ENCODE assay signal across 13 mouse cellular contexts in the genomic region with DNA sequence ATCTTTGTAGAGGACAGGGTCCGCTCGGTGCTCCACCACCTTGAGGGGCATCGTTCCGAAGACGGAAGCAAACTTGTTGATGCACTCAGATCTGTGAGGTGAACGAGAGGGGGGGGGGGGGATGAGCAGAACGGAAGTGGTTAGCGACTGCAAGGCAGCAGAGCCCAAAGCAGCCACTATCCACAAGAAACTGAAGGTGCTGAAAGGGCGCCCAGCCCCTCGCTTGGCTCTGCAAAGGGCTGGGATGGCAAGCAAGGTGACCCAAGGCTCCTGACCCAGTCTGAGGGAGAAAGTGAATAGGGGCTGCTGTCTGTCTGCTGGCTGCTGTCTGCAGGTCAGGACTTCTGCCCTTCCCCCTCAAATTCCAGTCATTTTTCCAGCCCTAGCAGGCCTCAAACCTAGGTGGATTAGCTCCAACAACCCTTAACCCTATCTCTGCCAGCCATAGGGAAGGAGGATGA. TPM values are rescaled to one million over a fixed set of nuclear protein-coding genes. Genes with fewer than 3 reads are reported as not detected.
A peak's percentile ranks its signal among the peaks of the same experiment; 100 is the strongest.
DNase-seq lines count a peak whose midpoint lies in the region; ATAC-seq lines count a peak whose summit lies in the region.
"Had no signal": no experiment of that assay in that cellular context is flagged by ENCODE, and none has a peak within 500 bp of the region (broad histone marks: within the 10 kb centered on the region; RNA-seq: fewer than 3 reads in every experiment).

No protein-coding gene starts in this region.

- no peak overlapping the region for H3K9ac ChIP-seq in forebrain, embryonic 16.5 days (replicated peaks; ENCODE audit: low read depth, low read length)
- H3K9ac ChIP-seq in lung, embryonic 15.5 days: no peak overlapping the region
- H3K9ac ChIP-seq in embryonic facial prominence, embryonic 15.5 days: no peak overlapping the region
- no peak overlapping the region for H3K9ac ChIP-seq in stomach, embryonic 15.5 days
- H3K9ac ChIP-seq: forebrain, embryonic 15.5 days had no signal

- ATAC-seq in forebrain, embryonic 16.5 days: no peak
- ATAC-seq in lung, embryonic 15.5 days (ENCODE audit: borderline replicate concordance, extremely low read depth, low FRiP score, low TSS enrichment): peak; percentile 39; the same call in 1 of the 2 replicates
- no peak for ATAC-seq in embryonic facial prominence, embryonic 15.5 days (ENCODE audit: insufficient number of reproducible peaks, low FRiP score, low TSS enrichment, low read depth)
- no peak for ATAC-seq in stomach, embryonic 15.5 days (ENCODE audit: insufficient read depth, low FRiP score, low read depth)
- ATAC-seq: forebrain, embryonic 15.5 days had no signal

- H3K9me3 ChIP-seq in forebrain, embryonic 10.5 days: no peaks in the 10 kb centered on the region
- no peaks in the 10 kb centered on the region for H3K9me3 ChIP-seq in forebrain, embryonic 16.5 days (ENCODE audit: control insufficient read depth, low read length)
- no peaks in the 10 kb centered on the region for H3K9me3 ChIP-seq in lung, embryonic 15.5 days
- H3K9me3 ChIP-seq in embryonic facial prominence, embryonic 15.5 days (replicated peaks): no peaks in the 10 kb centered on the region
- no peaks in the 10 kb centered on the region for H3K9me3 ChIP-seq in stomach, embryonic 15.5 days
- H3K9me3 ChIP-seq: forebrain, embryonic 15.5 days had no signal

- peak overlapping the region; percentile 86 for H3K27ac ChIP-seq in forebrain, embryonic 10.5 days
- no peak overlapping the region for H3K27ac ChIP-seq in forebrain, embryonic 16.5 days (ENCODE audit: low read length)
- H3K27ac ChIP-seq in lung, embryonic 15.5 days: peak overlapping the region; percentile 24; the same call in 1 of the 2 replicates
- H3K27ac ChIP-seq in embryonic facial prominence, embryonic 15.5 days (replicated peaks): no peak overlapping the region
- no peak overlapping the region for H3K27ac ChIP-seq in stomach, embryonic 15.5 days
- H3K27ac ChIP-seq: forebrain, embryonic 15.5 days had no signal

- no peaks in the 10 kb centered on the region for H3K27me3 ChIP-seq in forebrain, embryonic 10.5 days (ENCODE audit: poor library complexity, severe bottlenecking)
- no peaks in the 10 kb centered on the region for H3K27me3 ChIP-seq in forebrain, embryonic 16.5 days (replicated peaks; ENCODE audit: control insufficient read depth, insufficient read depth, low read length)
- no peaks in the 10 kb centered on the region for H3K27me3 ChIP-seq in lung, embryonic 15.5 days
- H3K27me3 ChIP-seq in embryonic facial prominence, embryonic 15.5 days: no peaks in the 10 kb centered on the region
- no peaks in the 10 kb centered on the region for H3K27me3 ChIP-seq in stomach, embryonic 15.5 days (replicated peaks)
- H3K27me3 ChIP-seq: forebrain, embryonic 15.5 days had no signal

- H3K4me3 ChIP-seq in forebrain, embryonic 10.5 days: no peak overlapping the region; the same call in 1 of the 2 replicates
- no peak overlapping the region for H3K4me3 ChIP-seq in forebrain, embryonic 16.5 days (replicated peaks; ENCODE audit: low read length)
- no peak overlapping the region for H3K4me3 ChIP-seq in lung, embryonic 15.5 days
- no peak overlapping the region for H3K4me3 ChIP-seq in embryonic facial prominence, embryonic 15.5 days (replicated peaks)
- H3K4me3 ChIP-seq in stomach, embryonic 15.5 days (replicated peaks): no peak overlapping the region
- H3K4me3 ChIP-seq: forebrain, embryonic 15.5 days had no signal

- no peak overlapping the region for H3K4me2 ChIP-seq in forebrain, embryonic 16.5 days (ENCODE audit: low read length)
- H3K4me2 ChIP-seq in lung, embryonic 15.5 days: peak overlapping the region; percentile 30
- H3K4me2 ChIP-seq in embryonic facial prominence, embryonic 15.5 days (replicated peaks): peak overlapping the region; percentile 18
- peak overlapping the region; percentile 24; the same call in 1 of the 2 replicates for H3K4me2 ChIP-seq in stomach, embryonic 15.5 days
- H3K4me2 ChIP-seq: forebrain, embryonic 15.5 days had no signal

- WGBS in forebrain, embryonic 10.5 days: 38% methylated on average over 10 of the region's 10 CpGs
- WGBS in forebrain, embryonic 16.5 days: 45% methylated on average over 9 of the region's 10 CpGs
- WGBS in lung, embryonic 15.5 days: 18% methylated on average over 10 of the region's 10 CpGs
- 18% methylated on average over 9 of the region's 10 CpGs for WGBS in embryonic facial prominence, embryonic 15.5 days
- WGBS in stomach, embryonic 15.5 days: 26% methylated on average over 8 of the region's 10 CpGs

- peak; percentile 33 for DNase-seq in forebrain, embryonic 10.5 days (ENCODE audit: extremely low spot score, low spot score)
- no peak for DNase-seq in lung, postnatal 4 days
- no peak for DNase-seq in gastrocnemius, postnatal 4 days (ENCODE audit: low spot score in 2 of 2)
- DNase-seq in cerebellum, adult 11 months: no peak
- DNase-seq: cerebellum, adult 9-10 months; kidney, adult 18-20 months had no signal

- peaks cover 41% of the 10 kb centered on the region for H3K4me1 ChIP-seq in forebrain, embryonic 10.5 days
- no peaks in the 10 kb centered on the region for H3K4me1 ChIP-seq in forebrain, embryonic 16.5 days (replicated peaks; ENCODE audit: control insufficient read depth, insufficient read depth, low read length)
- peaks cover 17% of the 10 kb centered on the region for H3K4me1 ChIP-seq in lung, embryonic 15.5 days
- peaks cover 39% of the 10 kb centered on the region for H3K4me1 ChIP-seq in embryonic facial prominence, embryonic 15.5 days
- H3K4me1 ChIP-seq in stomach, embryonic 15.5 days: peaks cover 12% of the 10 kb centered on the region
- H3K4me1 ChIP-seq: forebrain, embryonic 15.5 days had no signal

- 0 out of 2 replicates have a peak, but pooled peaks cover 3% of the 10 kb centered on the region for H3K36me3 ChIP-seq in forebrain, embryonic 10.5 days (replicated peaks)
- H3K36me3 ChIP-seq in forebrain, embryonic 16.5 days (ENCODE audit: control insufficient read depth, insufficient read depth): peaks cover 4% of the 10 kb centered on the region; the same call in 1 of the 2 replicates
- peaks cover 5% of the 10 kb centered on the region; the same call in 1 of the 2 replicates for H3K36me3 ChIP-seq in lung, embryonic 15.5 days
- H3K36me3 ChIP-seq in embryonic facial prominence, embryonic 15.5 days: peaks cover 4% of the 10 kb centered on the region; the same call in 1 of the 2 replicates
- 0 out of 2 replicates have a peak, but pooled peaks cover 3% of the 10 kb centered on the region for H3K36me3 ChIP-seq in stomach, embryonic 15.5 days
- H3K36me3 ChIP-seq: forebrain, embryonic 15.5 days had no signal

RNA-seq across cellular contexts. Expression of a gene that starts 54.0 kb away (rescaled TPM):
- polyA plus RNA-seq in forebrain, embryonic 10.5 days (2016; fragmentation: Nextera tagmentation; extraction: Ambion mirVana): 20.1 and 20.4 TPM in 2 replicates
- polyA plus RNA-seq in forebrain, embryonic 16.5 days (2015; fragmentation: Nextera tagmentation; extraction: Ambion mirVana): 0.61 and 1.0 TPM in 2 replicates
- 0.04 and 0.05 TPM in 2 replicates for polyA plus RNA-seq in lung, embryonic 15.5 days (2015; fragmentation: Nextera tagmentation; extraction: Ambion mirVana)
- polyA plus RNA-seq in embryonic facial prominence, embryonic 15.5 days (2015; fragmentation: Nextera tagmentation; extraction: Ambion mirVana): 14.3 and 14.9 TPM in 2 replicates
- 0.17 and 0.19 TPM in 2 replicates for polyA plus RNA-seq in stomach, embryonic 15.5 days (2015; fragmentation: Nextera tagmentation; extraction: Ambion mirVana)
- under 1 TPM; 0.73 to 0.93 TPM for total RNA-seq in gastrocnemius, postnatal 4 days (2021)
- total RNA-seq: liver, adult 2 months; monocyte, adult 5-6 weeks had no signal
- polyA plus RNA-seq: liver, adult 2 months had no signal

Comparison
In these comparisons a context has a peak if more than half of its experiments do, and no peak if none do; other contexts are left out.
1. H3K27ac ChIP-seq: peak in forebrain, embryonic 10.5 days (single experiment) and lung, embryonic 15.5 days (single experiment); none in forebrain, embryonic 16.5 days (single experiment), embryonic facial prominence, embryonic 15.5 days (single experiment) and stomach, embryonic 15.5 days (single experiment).